Mouse (Mus musculus) myocyte (in vitro differentiated cells): ENCODE measurements around the gene Thsd7a.

Source experiments
- CEBPB ChIP-seq: IDR thresholded peaks from 2 replicates; pipeline ENCODE4 v1.6.1; 2011; ENCODE audit warnings: mild to moderate bottlenecking, moderate library complexity; ENCODE audit not compliant: poor library complexity, insufficient read depth, severe bottlenecking
- MAX ChIP-seq: IDR thresholded peaks from one replicate; pipeline ENCODE4 v1.6.1; 2011; ENCODE audit warnings: low read depth, mild to moderate bottlenecking, control low read depth
- POLR2A ChIP-seq: IDR thresholded peaks from one replicate; pipeline ENCODE4 v1.6.1; 2011; ENCODE audit warnings: low read depth, mild to moderate bottlenecking, control low read depth, moderate library complexity; ENCODE audit not compliant: insufficient read length
- POLR2AphosphoS2 ChIP-seq: IDR thresholded peaks from one replicate; pipeline ENCODE4 v1.6.1; 2011; ENCODE audit warnings: low read depth, control low read depth; ENCODE audit not compliant: insufficient read length
- USF1 ChIP-seq: IDR thresholded peaks from one replicate; pipeline ENCODE4 v1.6.1; 2011; ENCODE audit warnings: low read depth, mild to moderate bottlenecking, control low read depth, moderate library complexity

DNA sequence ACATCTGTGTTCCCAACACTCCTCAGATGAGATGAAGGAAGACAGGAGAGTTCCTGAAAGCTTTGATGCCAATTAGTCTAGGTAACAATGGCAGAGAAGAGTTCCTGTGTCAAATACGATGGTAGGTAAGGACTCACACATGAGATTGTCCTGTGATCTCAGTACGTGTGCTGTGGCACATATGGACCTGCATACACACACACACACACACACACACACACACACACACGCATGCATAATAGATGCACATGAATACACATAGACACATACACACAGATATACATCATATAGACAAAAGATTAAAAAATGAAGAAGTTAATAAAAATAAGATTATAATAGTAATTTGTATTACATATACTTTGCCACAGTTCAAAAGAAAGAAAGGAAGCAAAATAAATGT, 56.0 kb downstream of the Thsd7a start:
- TF ChIP-seq POLR2A (no peak), CEBPB (no peak), USF1 (no peak), MAX (no peak), POLR2AphosphoS2 (no peak)
